ENCODE assay signal across 21 mouse cellular contexts in the genomic region with DNA sequence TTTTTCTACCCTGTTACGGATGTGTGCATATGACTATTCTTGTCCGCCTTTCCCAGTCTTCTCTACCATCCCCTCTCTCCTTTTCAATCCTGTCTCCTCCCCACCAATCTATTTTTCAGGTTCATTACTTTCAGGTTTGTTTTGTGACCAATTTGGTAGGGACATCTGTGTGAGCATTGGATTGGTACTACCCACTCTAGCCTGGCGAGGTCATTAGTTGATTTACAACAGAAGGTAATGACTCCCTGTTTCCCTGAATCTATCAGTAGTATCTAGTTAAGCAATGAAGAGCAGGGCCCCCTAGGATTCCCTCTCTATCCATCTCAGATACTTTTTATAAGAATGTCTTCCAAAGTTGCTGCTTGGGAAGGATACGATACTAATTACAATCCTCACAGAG.
DNase-seq lines count a peak whose midpoint lies in the region; ATAC-seq and TF ChIP-seq lines count a peak whose summit lies in the region.
"Had no signal": no experiment of that assay in that cellular context is flagged by ENCODE, and none has a peak within 500 bp of the region (broad histone marks: within the 10 kb centered on the region; RNA-seq: fewer than 3 reads in every experiment).

No protein-coding gene starts in this region.

- DNase-seq in kidney, adult 18-20 months, result no peak
- no peak for DNase-seq in kidney, adult 8-10 months
- DNase-seq in kidney, postnatal 0 days (ENCODE audit: low spot score), result peak; percentile 28
- DNase-seq: adrenal gland, adult 2 months; adrenal gland, adult 8-10 months; adrenal gland, postnatal 10 days; adrenal gland, postnatal 14 days; adrenal gland, postnatal 25 days; adrenal gland, postnatal 36 days; B cell, adult 2 months; cerebellum, adult 11 months; cerebellum, adult 11-12 months; cerebellum, adult 18-20 months had no signal

- no peak overlapping the region for H3K4me3 ChIP-seq in kidney, embryonic 14.5 days (ENCODE audit: low read length)
- no peak overlapping the region for H3K4me3 ChIP-seq in kidney, embryonic 15.5 days (replicated peaks)
- H3K4me3 ChIP-seq in kidney, postnatal 0 days (replicated peaks; ENCODE audit: low read depth, low read length), result no peak overlapping the region
- H3K4me3 ChIP-seq in kidney, embryonic 16.5 days (ENCODE audit: low read length), result no peak overlapping the region

- peak; percentile 62; the same call in 1 of the 2 replicates for ATAC-seq in kidney, embryonic 14.5 days (ENCODE audit: low FRiP score, low TSS enrichment)
- peak; percentile 52; the same call in 1 of the 2 replicates for ATAC-seq in kidney, embryonic 15.5 days (replicated peaks; ENCODE audit: low FRiP score)
- ATAC-seq in kidney, postnatal 0 days (replicated peaks; ENCODE audit: low FRiP score, low read depth), result no peak; the same call in 1 of the 2 replicates
- ATAC-seq in kidney, embryonic 16.5 days (ENCODE audit: low FRiP score, low TSS enrichment), result no peak
- ATAC-seq: activated CD4-positive, CD25-positive, alpha-beta regulatory T cell, adult 4 months; CD4-positive, CD25-positive, alpha-beta regulatory T cell, adult 4 months; Patski had no signal

- TF ChIP-seq CTCF in kidney, postnatal 0 days (IDR thresholded peaks at IDR 0.05; ENCODE audit: low read depth), result no peak

- H3K36me3 ChIP-seq in kidney, embryonic 14.5 days (ENCODE audit: control insufficient read depth, insufficient read depth, low read length), result no peaks in the 10 kb centered on the region
- H3K36me3 ChIP-seq in kidney, embryonic 15.5 days, result no peaks in the 10 kb centered on the region
- no peaks in the 10 kb centered on the region for H3K36me3 ChIP-seq in kidney, postnatal 0 days (ENCODE audit: insufficient read depth, low read length)
- no peaks in the 10 kb centered on the region for H3K36me3 ChIP-seq in kidney, embryonic 16.5 days (ENCODE audit: insufficient read depth, low read length)
- H3K36me3 ChIP-seq: G1E had no signal

- WGBS in kidney, embryonic 14.5 days, result 52% methylated on average over 4 of the region's 4 CpGs
- 56% methylated on average over 4 of the region's 4 CpGs for WGBS in kidney, embryonic 15.5 days
- 52% methylated on average over 4 of the region's 4 CpGs for WGBS in kidney, postnatal 0 days
- 49% methylated on average over 4 of the region's 4 CpGs for WGBS in kidney, embryonic 16.5 days

- H3K4me2 ChIP-seq in kidney, embryonic 14.5 days (replicated peaks; ENCODE audit: low read depth, low read length), result no peak overlapping the region
- no peak overlapping the region for H3K4me2 ChIP-seq in kidney, embryonic 15.5 days
- no peak overlapping the region for H3K4me2 ChIP-seq in kidney, postnatal 0 days (ENCODE audit: low read length)
- H3K4me2 ChIP-seq in kidney, embryonic 16.5 days (replicated peaks; ENCODE audit: low read depth, low read length), result no peak overlapping the region

- H3K27ac ChIP-seq in kidney, embryonic 14.5 days (ENCODE audit: low read depth, low read length), result no peak overlapping the region
- no peak overlapping the region for H3K27ac ChIP-seq in kidney, embryonic 15.5 days
- H3K27ac ChIP-seq in kidney, postnatal 0 days, result no peak overlapping the region
- H3K27ac ChIP-seq in kidney, embryonic 16.5 days (ENCODE audit: low read length), result no peak overlapping the region

- no peaks in the 10 kb centered on the region for H3K4me1 ChIP-seq in kidney, embryonic 14.5 days (ENCODE audit: control insufficient read depth, insufficient read depth, low read length)
- no peaks in the 10 kb centered on the region for H3K4me1 ChIP-seq in kidney, embryonic 15.5 days
- no peaks in the 10 kb centered on the region for H3K4me1 ChIP-seq in kidney, postnatal 0 days (replicated peaks; ENCODE audit: insufficient read depth, low read length)
- H3K4me1 ChIP-seq in kidney, embryonic 16.5 days (ENCODE audit: insufficient read depth, low read length), result no peaks in the 10 kb centered on the region

- no peak overlapping the region for H3K9ac ChIP-seq in kidney, embryonic 14.5 days (ENCODE audit: low read depth, low read length)
- no peak overlapping the region for H3K9ac ChIP-seq in kidney, embryonic 15.5 days
- no peak overlapping the region for H3K9ac ChIP-seq in kidney, postnatal 0 days (ENCODE audit: low read depth, low read length)
- H3K9ac ChIP-seq in kidney, embryonic 16.5 days (replicated peaks; ENCODE audit: low read length), result no peak overlapping the region

- H3K9me3 ChIP-seq in kidney, embryonic 14.5 days (ENCODE audit: control insufficient read depth, low read length), result no peaks in the 10 kb centered on the region
- no peaks in the 10 kb centered on the region for H3K9me3 ChIP-seq in kidney, embryonic 15.5 days (replicated peaks)
- no peaks in the 10 kb centered on the region for H3K9me3 ChIP-seq in kidney, postnatal 0 days (replicated peaks; ENCODE audit: low read length)
- H3K9me3 ChIP-seq in kidney, embryonic 16.5 days (ENCODE audit: low read length), result no peaks in the 10 kb centered on the region
- H3K9me3 ChIP-seq: G1E had no signal

- no peaks in the 10 kb centered on the region for H3K27me3 ChIP-seq in kidney, embryonic 14.5 days (ENCODE audit: control insufficient read depth, insufficient read depth, low read length)
- no peaks in the 10 kb centered on the region for H3K27me3 ChIP-seq in kidney, embryonic 15.5 days
- H3K27me3 ChIP-seq in kidney, postnatal 0 days (ENCODE audit: insufficient read depth, low read length), result no peaks in the 10 kb centered on the region
- no peaks in the 10 kb centered on the region for H3K27me3 ChIP-seq in kidney, embryonic 16.5 days (ENCODE audit: insufficient read depth, low read length)
- H3K27me3 ChIP-seq: CH12.LX, Patski had no signal

Comparison
In these comparisons a context has a peak if more than half of its experiments do, and no peak if none do; other contexts are left out.
1. ATAC-seq: peak in kidney, embryonic 14.5 days (single experiment) and kidney, embryonic 15.5 days (single experiment); none in kidney, postnatal 0 days (single experiment) and kidney, embryonic 16.5 days (single experiment).